Mouse (Mus musculus) CD4-positive naive resting alpha-beta T cell, adult 57 days (primary cell): ENCODE results near the gene Tfap2d. TPM values are rescaled to one million over a fixed set of nuclear protein-coding genes. Genes with fewer than 3 reads are reported as not detected.

Experiments used
- total RNA-seq: library from RNA; stranded (reverse); gene quantifications from one replicate; pipeline ENCODE4 v1.2.4, GENCODE M21; 2023

The Tfap2d gene
- total RNA-seq = not detected

DNA sequence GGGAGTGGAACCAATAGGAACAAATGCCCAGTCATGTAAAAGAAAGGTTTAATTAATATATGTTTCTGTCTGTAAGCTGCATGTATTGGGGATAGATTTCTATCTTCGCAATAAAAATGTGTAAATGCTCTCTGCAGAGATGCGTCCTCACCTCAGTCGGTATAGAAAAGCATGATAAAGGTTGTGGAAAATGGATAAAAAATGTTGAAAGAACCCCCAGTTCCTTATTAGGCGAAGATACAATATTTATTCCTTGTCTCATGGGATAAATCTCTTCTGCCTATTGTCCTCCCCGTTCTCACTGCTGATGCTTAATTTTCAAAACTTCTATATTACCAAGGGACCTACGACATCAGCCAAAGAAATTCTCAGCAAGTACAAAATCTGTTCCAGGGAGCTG, at the start of gene Tfap2d:
TSS of gene Tfap2d (plus strand) at position 392 of the 400 bp plus-strand sequence.

DNA sequence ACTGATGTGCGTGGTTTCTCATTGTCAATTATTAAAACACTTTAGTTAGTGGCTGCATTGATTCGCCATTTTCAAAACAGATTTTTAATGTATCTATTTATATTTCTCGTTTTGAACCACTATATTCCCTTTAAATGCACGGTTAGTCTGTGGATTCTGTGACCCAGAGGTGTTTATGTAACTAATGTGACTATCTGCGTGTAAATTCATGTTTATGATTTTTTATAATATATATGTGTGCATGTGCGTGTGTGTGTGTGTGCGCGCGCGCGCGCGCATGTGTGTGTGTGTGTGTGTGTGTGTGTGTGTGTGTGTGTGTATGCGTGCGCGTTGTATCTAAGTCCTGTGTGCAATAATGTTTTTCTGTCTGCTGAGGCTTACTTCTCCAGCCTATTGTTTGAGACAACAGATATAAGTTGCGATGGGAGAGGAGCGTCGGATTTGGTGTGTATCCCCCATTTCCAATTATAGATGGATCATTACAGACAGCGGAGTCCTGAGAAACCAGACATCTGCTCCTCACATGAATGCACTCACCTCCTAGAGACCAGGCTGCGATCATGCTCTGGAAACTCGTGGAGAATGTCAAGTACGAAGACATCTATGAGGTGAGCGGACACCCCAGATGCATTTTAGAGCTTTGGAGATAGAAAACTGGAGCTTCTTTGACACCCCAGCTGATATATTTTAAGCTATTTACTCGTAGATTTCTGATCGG, 106.0 kb downstream of the Tfap2d start, which contains the start of gene Tfap2b:
TSS of gene Tfap2b (plus strand) at position 274 of the 718 bp plus-strand sequence.

Other genes with a start within 250 kb of the Tfap2d start
- not detected for gene Tfap2b, start 105.9 kb downstream of the Tfap2d start, total RNA-seq